ENCODE assay signal across 14 mouse cellular contexts in genomic region chr9:42987988-42988387, GRCm38 (mm10). TPM values are rescaled to one million over a fixed set of nuclear protein-coding genes. Genes with fewer than 3 reads are reported as not detected.
"Had no signal": no experiment of that assay in that cellular context is flagged by ENCODE, and none has a peak within 500 bp of the region (broad histone marks: within the 10 kb centered on the region; RNA-seq: fewer than 3 reads in every experiment).

No protein-coding gene starts in this region.

- DNase-seq: kidney, adult 11 months; kidney, adult 8-10 months; kidney, postnatal 10 days; kidney, postnatal 36 days; layer of hippocampus, postnatal 36 days; liver, postnatal 0 days; lung, embryonic 14.5 days; spleen, adult 18-20 months; thymus, adult 18-20 months; thymus, postnatal 36 days had no signal

- ATAC-seq: liver, postnatal 0 days; lung, postnatal 0 days; midbrain, embryonic 15.5 days had no signal

RNA-seq across cellular contexts. Expression of gene Grik4, which starts 43.7 kb away (rescaled TPM):
- total RNA-seq: megakaryocyte, adult 5-6 weeks had no signal
- polyA plus RNA-seq: macrophage had no signal
